In the genomic region with DNA sequence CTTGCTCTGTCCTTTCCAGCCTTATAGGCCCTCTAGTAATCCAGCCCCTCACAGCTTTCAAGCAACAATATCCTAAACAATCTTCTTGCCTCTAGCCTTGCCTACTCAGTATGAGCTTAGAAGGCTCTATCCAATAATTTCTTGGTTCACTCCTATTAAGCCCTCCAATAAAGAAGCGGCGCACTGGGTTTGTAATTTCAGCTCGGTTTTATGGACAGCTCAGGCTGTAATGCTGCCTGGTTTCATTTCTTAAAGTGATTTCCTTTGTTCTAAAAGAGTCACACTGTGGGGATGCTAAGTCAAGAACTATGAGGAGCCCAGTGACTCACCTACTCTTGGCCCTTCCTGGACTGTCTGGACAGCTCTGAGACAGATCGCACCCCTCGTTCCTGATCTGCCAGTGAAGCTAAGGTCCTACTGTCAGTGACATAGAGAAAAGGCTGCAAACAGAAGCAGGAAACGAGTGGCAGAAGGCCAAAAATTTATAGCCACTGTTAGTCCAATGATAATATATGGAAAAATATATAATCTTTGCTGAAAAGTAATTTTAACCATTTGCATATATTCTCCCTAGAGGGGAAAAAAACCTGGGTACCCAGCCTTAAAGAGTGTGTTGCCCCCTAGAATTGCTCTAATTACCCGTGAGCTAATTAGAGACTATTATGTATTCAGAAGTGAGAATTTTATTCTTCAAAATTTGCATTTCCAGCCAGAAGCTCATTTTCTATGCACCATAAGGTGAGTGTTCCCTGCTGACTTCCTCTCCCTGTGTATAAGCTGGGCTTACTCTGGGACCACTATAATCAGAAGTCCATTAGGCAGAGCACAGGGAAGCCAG, we compare ENCODE assay signal across 21 mouse cellular contexts.
DNase-seq lines count a peak whose midpoint lies in the region; ATAC-seq and TF ChIP-seq lines count a peak whose summit lies in the region.
"Had no signal": no experiment of that assay in that cellular context is flagged by ENCODE, and none has a peak within 500 bp of the region (broad histone marks: within the 10 kb centered on the region; RNA-seq: fewer than 3 reads in every experiment).

No protein-coding gene starts in this region.

- ATAC-seq in hindbrain, embryonic 12.5 days (ENCODE audit: low FRiP score), result peak; percentile 41; the same call in 1 of the 2 replicates
- ATAC-seq in neural tube, embryonic 14.5 days (ENCODE audit: low read depth), result peak; percentile 67

- TF ChIP-seq POLR2A in brain, embryonic 14.5 days (IDR thresholded peaks at IDR 0.05; ENCODE audit: borderline replicate concordance, extremely low read depth, insufficient read depth, insufficient read length, poor library complexity, severe bottlenecking), result no peak

- no peaks in the 10 kb centered on the region for H3K36me3 ChIP-seq in hindbrain, embryonic 12.5 days
- no peaks in the 10 kb centered on the region for H3K36me3 ChIP-seq in hindbrain, embryonic 10.5 days
- H3K36me3 ChIP-seq in neural tube, embryonic 14.5 days (ENCODE audit: control insufficient read depth, insufficient read depth, low read length), result no peaks in the 10 kb centered on the region
- H3K36me3 ChIP-seq: embryonic facial prominence, embryonic 12.5 days; heart, embryonic 13.5 days; limb, embryonic 15.5 days had no signal

- H3K4me3 ChIP-seq in hindbrain, embryonic 12.5 days, result no peak overlapping the region
- H3K4me3 ChIP-seq in hindbrain, embryonic 10.5 days, result no peak overlapping the region
- no peak overlapping the region for H3K4me3 ChIP-seq in neural tube, embryonic 14.5 days (ENCODE audit: low read depth, low read length)
- H3K4me3 ChIP-seq: embryonic facial prominence, embryonic 12.5 days; heart, adult 2 months; heart, embryonic 13.5 days; limb, embryonic 15.5 days had no signal

- H3K27me3 ChIP-seq in hindbrain, embryonic 12.5 days, result no peaks in the 10 kb centered on the region
- H3K27me3 ChIP-seq in hindbrain, embryonic 10.5 days (ENCODE audit: insufficient read depth, poor library complexity, severe bottlenecking), result no peaks in the 10 kb centered on the region
- no peaks in the 10 kb centered on the region for H3K27me3 ChIP-seq in neural tube, embryonic 14.5 days (ENCODE audit: control insufficient read depth, insufficient read depth, low read length)
- H3K27me3 ChIP-seq: embryonic facial prominence, embryonic 12.5 days; heart, embryonic 13.5 days; limb, embryonic 15.5 days had no signal

- no peaks in the 10 kb centered on the region for H3K4me1 ChIP-seq in hindbrain, embryonic 12.5 days
- no peaks in the 10 kb centered on the region for H3K4me1 ChIP-seq in hindbrain, embryonic 10.5 days (replicated peaks)
- H3K4me1 ChIP-seq in neural tube, embryonic 14.5 days (ENCODE audit: control insufficient read depth, insufficient read depth, low read length), result 0 out of 2 replicates have a peak, but pooled peaks cover 2% of the 10 kb centered on the region
- H3K4me1 ChIP-seq: embryonic facial prominence, embryonic 12.5 days; heart, embryonic 13.5 days; limb, embryonic 15.5 days had no signal

- no peak overlapping the region for H3K9ac ChIP-seq in hindbrain, embryonic 12.5 days
- H3K9ac ChIP-seq in neural tube, embryonic 14.5 days (replicated peaks; ENCODE audit: low read depth, low read length), result no peak overlapping the region
- H3K9ac ChIP-seq: embryonic facial prominence, embryonic 12.5 days; heart, embryonic 13.5 days; limb, embryonic 15.5 days; liver, embryonic 14.5 days had no signal

- 83% methylated on average over 7 of the region's 7 CpGs for WGBS in hindbrain, embryonic 12.5 days
- WGBS in hindbrain, embryonic 10.5 days, result 87% methylated on average over 7 of the region's 7 CpGs
- 49% methylated on average over 7 of the region's 7 CpGs for WGBS in neural tube, embryonic 14.5 days

- H3K9me3 ChIP-seq in hindbrain, embryonic 12.5 days (replicated peaks), result no peaks in the 10 kb centered on the region
- H3K9me3 ChIP-seq in hindbrain, embryonic 10.5 days, result no peaks in the 10 kb centered on the region
- no peaks in the 10 kb centered on the region for H3K9me3 ChIP-seq in neural tube, embryonic 14.5 days (ENCODE audit: control insufficient read depth, low read length)
- H3K9me3 ChIP-seq: embryonic facial prominence, embryonic 12.5 days; heart, embryonic 13.5 days; limb, embryonic 15.5 days had no signal

- TF ChIP-seq CTCF in brain, embryonic 14.5 days (IDR thresholded peaks at IDR 0.05; ENCODE audit: borderline replicate concordance, extremely low read depth, insufficient read depth, insufficient read length), result no peak

- no peak overlapping the region for H3K4me2 ChIP-seq in hindbrain, embryonic 12.5 days (replicated peaks)
- H3K4me2 ChIP-seq in neural tube, embryonic 14.5 days (ENCODE audit: low read depth, low read length), result no peak overlapping the region
- H3K4me2 ChIP-seq: embryonic facial prominence, embryonic 12.5 days; heart, embryonic 13.5 days; limb, embryonic 15.5 days had no signal

- DNase-seq in cerebellum, adult 9-10 months, result peak; percentile 3
- DNase-seq in cerebellum, adult 11 months, result no peak
- no peak for DNase-seq in hindbrain, embryonic 10.5 days (ENCODE audit: low spot score)
- peak; percentile 44 for DNase-seq in brain, embryonic 14.5 days (ENCODE audit: low read depth)
- DNase-seq in embryo, embryonic 10 days (ENCODE audit: low spot score), result no peak
- DNase-seq: adrenal gland, postnatal 14 days; gastrocnemius, postnatal 36 days; heart, adult 2 months; heart, postnatal 14 days; kidney, adult 11 months; kidney, postnatal 4 days; left cerebral cortex, postnatal 4 days; thymus, adult 18-20 months; thymus, postnatal 36 days had no signal

- H3K27ac ChIP-seq in hindbrain, embryonic 12.5 days, result no peak overlapping the region
- H3K27ac ChIP-seq in hindbrain, embryonic 10.5 days, result no peak overlapping the region
- H3K27ac ChIP-seq in neural tube, embryonic 14.5 days (ENCODE audit: low read depth, low read length), result peak overlapping the region; percentile 77
- H3K27ac ChIP-seq: embryonic facial prominence, embryonic 12.5 days; heart, adult 2 months; heart, embryonic 13.5 days; limb, embryonic 15.5 days; liver, embryonic 14.5 days; macrophage had no signal

Comparison
In these comparisons a context has a peak if more than half of its experiments do, and no peak if none do; other contexts are left out.
1. DNase-seq: peak in cerebellum, adult 9-10 months (single experiment) and brain, embryonic 14.5 days (single experiment); none in cerebellum, adult 11 months (single experiment), hindbrain, embryonic 10.5 days (single experiment) and embryo, embryonic 10 days (single experiment).